In the genomic region with DNA sequence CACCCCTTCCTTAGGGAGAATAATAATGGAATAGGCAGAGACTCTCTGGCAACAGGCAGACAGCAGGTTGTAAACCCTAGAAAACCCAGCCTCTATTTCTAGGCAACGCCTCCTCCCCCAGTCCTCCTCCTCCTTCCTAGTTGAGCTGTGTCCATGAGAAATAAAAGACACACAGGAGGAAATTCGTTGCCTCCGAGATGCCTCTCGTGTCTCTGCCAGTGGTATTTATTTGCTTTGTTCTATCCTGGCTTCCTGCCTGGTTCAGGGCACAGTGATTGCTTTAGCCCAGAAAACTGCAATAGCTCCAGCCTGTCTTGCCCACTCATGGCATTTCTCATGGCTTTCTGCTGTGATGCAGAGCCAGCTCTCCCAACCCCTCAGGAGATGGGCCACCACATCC, we compare ENCODE assay signal across 8 mouse cellular contexts. TPM values are rescaled to one million over a fixed set of nuclear protein-coding genes. Genes with fewer than 3 reads are reported as not detected.
DNase-seq lines count a peak whose midpoint lies in the region; TF ChIP-seq lines count a peak whose summit lies in the region.

No protein-coding gene starts in this region.

- H3K4me3 ChIP-seq in gastrocnemius, adult 2 months: no peak overlapping the region

- intact Hi-C loops in gastrocnemius, adult 2 months (cut with DNase I): no loop called here

- DNase-seq in gastrocnemius, adult 2 months: peak; percentile 21
- DNase-seq in gastrocnemius, postnatal 25 days: no peak
- DNase-seq in right cerebral cortex, adult 2 months (ENCODE audit: low spot score in 2 of 2): peak; percentile 69 to 78
- no peak for DNase-seq in right cerebral cortex, postnatal 14 days
- DNase-seq in layer of hippocampus, adult 8-10 months (ENCODE audit: low spot score in 2 of 2): peak; percentile 39 to 49
- DNase-seq in right cerebral cortex, postnatal 36 days (ENCODE audit: low spot score in 2 of 2): peak; percentile 48 to 78
- DNase-seq in T-cell, adult 2 months (ENCODE audit: low spot score): no peak
- DNase-seq in urinary bladder, adult 2 months (ENCODE audit: low spot score): no peak

- 0 out of 2 replicates have a peak overlapping the region, but pooled peaks have one; percentile 28 for H3K27ac ChIP-seq in gastrocnemius, adult 2 months

- no peak for TF ChIP-seq CTCF in gastrocnemius, adult 2 months (IDR thresholded peaks at IDR 0.05)

RNA-seq across cellular contexts. Expression of a gene that starts 43.8 kb away (rescaled TPM):
- 1 to 10 TPM; 2.2 to 3.3 TPM for total RNA-seq in gastrocnemius, adult 2 months (2021)
- 1 to 10 TPM; 3.3 to 3.6 TPM for total RNA-seq in gastrocnemius, postnatal 25 days (2021)
- 10 to 100 TPM; 18.5 to 22.5 (median 19.7) TPM for total RNA-seq in layer of hippocampus, adult 8-10 months (2022)
- 54.8 and 61.4 TPM in 2 replicates for polyA plus RNA-seq in urinary bladder, adult 2 months (2012; rRNA removed)

Comparison
In these comparisons a context has a peak if more than half of its experiments do, and no peak if none do; other contexts are left out.
1. DNase-seq: peak in gastrocnemius, adult 2 months (single experiment), right cerebral cortex, adult 2 months (2 of 2), layer of hippocampus, adult 8-10 months (2 of 2) and right cerebral cortex, postnatal 36 days (2 of 2); none in gastrocnemius, postnatal 25 days (single experiment), right cerebral cortex, postnatal 14 days (single experiment), T-cell, adult 2 months (single experiment) and urinary bladder, adult 2 months (single experiment).
2. RNA of a gene that starts 43.8 kb away (total RNA-seq): 18.5 to 22.5 TPM in layer of hippocampus, adult 8-10 months; 3.3 to 3.6 TPM in gastrocnemius, postnatal 25 days and 2.2 to 3.3 TPM in gastrocnemius, adult 2 months; every median in the first group is over 4 times any median in the second.